Mouse (Mus musculus) thymus, adult 2 months (tissue): Measurements from ENCODE around the gene Nacc2. TPM values are rescaled to one million over a fixed set of nuclear protein-coding genes. Genes with fewer than 3 reads are reported as not detected.

ENCODE experiments used
- DNase-seq: peaks from one replicate; pipeline ENCODE4 v3.0.0; 2021
- H3K27ac ChIP-seq: fragments of 200-500 bp; 2 replicates; pipeline ENCODE4 v1.5.1; 2012; ENCODE audit warnings: low read length, control low read depth; ENCODE audit not compliant: control insufficient read depth, insufficient read depth
- H3K27me3 ChIP-seq: fragments of 200-500 bp; 2 replicates; pipeline ENCODE4 v1.6.1; 2012; ENCODE audit warnings: mild to moderate bottlenecking, low read length, moderate library complexity, mixed read lengths; ENCODE audit not compliant: control insufficient read depth, insufficient read depth
- H3K36me3 ChIP-seq: fragments of 200-500 bp; 2 replicates; pipeline ENCODE4 v1.6.1; 2012; ENCODE audit warnings: mild to moderate bottlenecking, low read length, moderate library complexity; ENCODE audit not compliant: control insufficient read depth, insufficient read depth
- H3K4me1 ChIP-seq: fragments of 200-500 bp; replicated peaks from 2 replicates; pipeline ENCODE4 v1.6.1; 2012; ENCODE audit warnings: low read length; ENCODE audit not compliant: control insufficient read depth, insufficient read depth
- H3K4me3 ChIP-seq: fragments of 200-500 bp; 2 replicates; pipeline ENCODE4 v1.5.1; 2012; ENCODE audit warnings: mild to moderate bottlenecking, low read length, control low read depth, moderate library complexity; ENCODE audit not compliant: control insufficient read depth, insufficient read depth
- CTCF ChIP-seq: fragments of 200-500 bp; IDR thresholded peaks from 2 replicates; pipeline ENCODE4 v1.5.1; 2012; ENCODE audit warnings: mild to moderate bottlenecking, control low read depth, low read length, moderate library complexity, borderline replicate concordance; ENCODE audit not compliant: control insufficient read depth, poor library complexity, insufficient read depth; ENCODE audit errors: extremely low read depth
- POLR2A ChIP-seq: fragments of 200-500 bp; IDR thresholded peaks from 2 replicates; pipeline ENCODE4 v1.6.1; 2012; ENCODE audit warnings: mild to moderate bottlenecking, low read length, control low read depth, moderate library complexity; ENCODE audit not compliant: control insufficient read depth, poor library complexity, insufficient read depth; ENCODE audit errors: extremely low read depth
- WGBS: fragments of 180-500 bp; shearing (Covaris S2); methylation state at CpG from one replicate; pipeline ENCODE4 v1.1.7; 2018; 5-methylcytosine and 5-hydroxymethylcytosine counted together
- polyA plus RNA-seq: library from polyadenylated mRNA; depleted of rRNA; stranded (reverse); fragments of >200 nt; gene quantifications from 2 replicates; pipeline ENCODE4 v1.2.3, GENCODE M21; 2012

The Nacc2 gene
- polyA plus RNA-seq, 1 experiment = 12.6 TPM

DNA sequence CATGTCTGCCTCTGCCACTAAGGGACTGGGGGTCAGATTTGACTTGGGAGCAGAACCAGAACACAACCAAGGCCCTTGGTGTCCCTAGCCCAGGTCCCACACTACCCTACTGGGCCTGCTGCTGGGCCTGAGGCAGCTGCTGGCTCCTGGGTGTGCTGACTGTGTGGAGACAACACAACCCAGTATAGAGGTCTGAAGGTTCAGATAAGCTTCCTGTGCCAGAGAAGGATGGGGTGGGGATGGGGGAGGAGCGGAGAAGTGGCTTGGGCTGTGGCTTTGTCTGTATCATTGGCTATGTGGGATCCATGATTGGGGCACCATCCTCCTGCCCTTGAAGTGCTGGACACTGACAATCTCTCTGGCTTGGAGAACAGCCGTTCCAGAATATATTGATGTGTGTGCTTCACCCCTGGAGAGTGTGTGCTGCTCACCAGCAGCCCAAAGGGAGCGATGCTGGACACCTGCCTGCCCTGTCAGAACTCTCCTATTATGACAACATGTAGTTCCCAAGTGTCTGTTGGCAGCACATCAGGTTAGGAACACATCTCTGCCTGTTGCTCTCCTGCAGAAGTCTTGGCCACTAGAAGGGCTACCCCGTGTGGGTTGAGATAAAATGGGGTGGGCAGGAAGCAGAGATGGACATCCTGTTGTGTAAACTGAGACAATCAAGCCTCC lies 36.0 kb downstream of the Nacc2 start:
- H3K27me3 ChIP-seq = no peaks in the 10 kb centered on the region; the same call in 1 of the 2 replicates
- WGBS = 84% methylated on average over 4 of the region's 4 CpGs
- no peak overlapping the region for H3K4me3 ChIP-seq
- no peak for DNase-seq
- no peaks in the 10 kb centered on the region for H3K4me1 ChIP-seq
- no peaks in the 10 kb centered on the region for H3K36me3 ChIP-seq
- TF ChIP-seq CTCF (no peak), POLR2A (no peak)
- no peak overlapping the region for H3K27ac ChIP-seq

DNA sequence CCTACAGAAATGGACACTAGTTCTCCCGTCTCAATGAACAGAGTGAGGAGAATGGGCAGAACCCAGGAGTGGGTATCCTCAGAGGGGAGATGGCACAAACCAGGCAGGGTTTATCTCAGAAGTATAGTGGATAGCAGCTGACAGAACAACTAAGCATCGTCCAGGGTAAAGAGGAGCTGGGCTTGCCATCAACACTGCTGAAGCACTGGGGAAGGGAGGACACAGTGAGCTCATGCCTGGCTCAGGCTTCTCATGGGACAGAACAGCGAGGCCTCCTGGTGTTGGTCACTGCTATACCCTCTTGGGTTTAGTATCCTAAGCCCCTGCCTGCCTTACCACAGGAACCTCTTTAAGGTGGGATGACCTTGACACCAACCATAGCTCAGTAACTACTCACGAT lies 36.5 kb downstream of the Nacc2 start:
- no peak overlapping the region for H3K4me3 ChIP-seq
- no peaks in the 10 kb centered on the region for H3K4me1 ChIP-seq
- H3K36me3 ChIP-seq = no peaks in the 10 kb centered on the region
- H3K27me3 ChIP-seq = no peaks in the 10 kb centered on the region; the same call in 1 of the 2 replicates
- H3K27ac ChIP-seq = no peak overlapping the region
- TF ChIP-seq CTCF (no peak), POLR2A (no peak)
- no peak for DNase-seq
- 97% methylated on average over 4 of the region's 4 CpGs for WGBS

DNA sequence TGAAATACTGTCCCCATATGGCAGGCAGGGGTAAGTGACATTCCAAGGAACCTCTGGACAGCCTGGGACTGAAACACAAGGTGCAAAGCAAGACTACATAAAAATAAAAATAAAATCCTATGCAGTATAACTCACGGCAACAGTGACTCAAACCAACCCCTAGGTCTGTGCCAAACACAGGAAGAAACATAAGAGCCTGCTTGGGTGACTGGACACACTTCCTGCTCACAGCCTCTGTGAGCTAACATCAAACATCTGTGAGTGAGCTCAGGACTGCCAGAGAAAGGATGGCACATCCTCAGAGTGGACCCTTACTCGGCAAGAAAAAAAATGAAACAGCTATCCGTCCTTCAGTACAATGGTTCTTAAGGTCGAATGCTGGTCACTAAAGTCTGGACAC lies 40.1 kb downstream of the Nacc2 start:
- H3K27me3 ChIP-seq = no peaks in the 10 kb centered on the region
- WGBS = 76% methylated on average over 4 of the region's 4 CpGs

DNA sequence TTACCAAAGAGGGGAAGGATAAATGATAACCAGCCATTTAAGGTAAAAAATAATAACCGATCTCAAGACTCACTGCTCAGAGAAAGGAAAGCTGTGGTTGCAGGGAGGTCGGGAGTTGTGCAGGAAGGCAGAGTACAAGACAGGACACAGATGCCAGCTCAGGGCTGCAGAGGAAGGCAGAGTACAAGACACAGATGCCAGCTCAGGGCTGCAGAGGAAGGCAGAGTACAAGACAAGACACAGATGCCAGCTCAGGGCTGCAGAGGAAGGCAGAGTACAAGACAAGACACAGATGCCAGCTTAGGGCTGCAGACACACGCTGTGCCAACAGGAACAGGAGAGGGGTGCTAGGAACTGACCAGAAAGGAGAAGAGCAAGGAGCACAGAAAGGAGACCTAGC lies 42.2 kb downstream of the Nacc2 start:
- Histone ChIP-seq H3K4me1 (no peaks in the 10 kb centered on the region), H3K27ac (no peak overlapping the region), H3K27me3 (no peaks in the 10 kb centered on the region), H3K36me3 (no peaks in the 10 kb centered on the region), H3K4me3 (no peak overlapping the region)
- DNase-seq = no peak
- WGBS = 33% methylated on average over 3 of the region's 3 CpGs
- TF ChIP-seq CTCF (no peak), POLR2A (no peak)

More for the DNA sequence above, 40.1 kb downstream of the Nacc2 start:
- Histone ChIP-seq H3K36me3 (no peaks in the 10 kb centered on the region), H3K4me1 (no peaks in the 10 kb centered on the region), H3K4me3 (no peak overlapping the region), H3K27ac (no peak overlapping the region)
- DNase-seq = no peak
- no peak for TF ChIP-seq POLR2A
- no peak for TF ChIP-seq CTCF

DNA sequence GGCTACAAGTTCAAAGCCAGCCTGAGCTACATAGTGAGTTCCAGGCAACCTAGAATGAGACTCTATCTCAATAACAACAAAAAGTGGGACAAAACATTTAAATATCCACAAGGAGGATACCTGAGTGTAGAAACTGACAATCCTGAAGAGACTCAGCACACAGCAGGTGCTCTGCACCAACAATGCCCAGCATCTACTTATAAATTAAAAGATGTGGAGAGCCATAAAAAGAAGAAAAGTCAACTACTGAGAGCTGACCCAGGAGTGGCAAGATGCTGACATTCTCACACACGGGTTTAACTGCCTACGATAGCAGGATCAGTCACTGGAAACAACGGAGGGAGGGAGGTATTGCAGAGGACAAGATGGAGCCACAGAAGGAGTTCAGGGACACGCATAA lies 43.6 kb downstream of the Nacc2 start:
- WGBS = 96% methylated on average over 4 of the region's 4 CpGs
- no peaks in the 10 kb centered on the region for H3K27me3 ChIP-seq
- no peak for DNase-seq
- no peaks in the 10 kb centered on the region for H3K36me3 ChIP-seq
- no peaks in the 10 kb centered on the region for H3K4me1 ChIP-seq
- TF ChIP-seq POLR2A (no peak), CTCF (no peak)
- H3K4me3 ChIP-seq = no peak overlapping the region
- no peak overlapping the region for H3K27ac ChIP-seq

DNA sequence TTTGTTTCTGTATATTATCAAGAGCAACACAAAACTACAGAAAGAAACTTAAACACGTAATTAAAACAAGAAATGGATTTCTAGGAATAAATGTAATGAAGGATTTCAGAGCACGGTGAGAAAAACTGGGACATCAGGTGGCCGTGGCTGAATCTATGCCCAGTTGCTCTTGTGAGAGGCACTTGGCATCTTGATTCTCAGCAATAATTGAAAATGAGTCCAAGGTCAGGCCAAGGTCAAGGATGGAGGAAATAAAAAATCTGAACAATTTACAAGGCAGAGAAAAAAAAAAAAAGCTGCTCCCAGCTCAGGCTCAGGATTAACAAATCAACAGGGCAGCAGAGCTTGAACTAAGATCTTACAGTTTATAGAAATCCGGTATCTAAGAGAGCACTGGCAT lies 46.0 kb downstream of the Nacc2 start:
- DNase-seq = no peak
- Histone ChIP-seq H3K4me3 (no peak overlapping the region), H3K4me1 (no peaks in the 10 kb centered on the region), H3K27me3 (no peaks in the 10 kb centered on the region), H3K36me3 (no peaks in the 10 kb centered on the region), H3K27ac (no peak overlapping the region)
- WGBS = 98% methylated on average over 4 of the region's 4 CpGs
- TF ChIP-seq CTCF (no peak), POLR2A (no peak)

DNA sequence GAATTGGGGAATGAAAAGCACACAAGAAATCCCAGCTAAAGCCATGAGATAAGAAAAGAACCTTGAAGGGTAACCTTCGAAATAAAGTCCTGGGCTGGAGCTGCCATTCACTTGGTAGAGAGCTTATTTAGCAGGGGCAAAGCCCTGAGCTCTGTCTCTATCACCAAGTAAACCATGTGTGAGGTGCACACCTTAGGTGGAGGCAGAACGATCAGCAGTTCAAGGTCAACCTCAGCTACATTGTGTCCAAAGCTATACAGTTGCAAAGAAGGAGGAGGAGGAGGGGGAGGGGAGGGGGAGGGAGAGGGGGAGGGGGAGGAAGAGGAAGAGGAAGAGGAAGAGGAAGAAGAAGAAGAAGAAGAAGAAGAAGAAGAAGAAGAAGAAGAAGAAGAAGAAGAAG lies 46.9 kb downstream of the Nacc2 start:
- no peak for DNase-seq
- Histone ChIP-seq H3K4me1 (no peaks in the 10 kb centered on the region), H3K27me3 (no peaks in the 10 kb centered on the region), H3K36me3 (no peaks in the 10 kb centered on the region), H3K4me3 (no peak overlapping the region), H3K27ac (no peak overlapping the region)
- no peak for TF ChIP-seq POLR2A
- WGBS = 89% methylated on average over 2 of the region's 2 CpGs
